Mouse (Mus musculus): ENCODE results near the gene Fancg.
A peak's percentile ranks its signal among the peaks of the same experiment; 100 is the strongest.

Gene Fancg

DNA sequence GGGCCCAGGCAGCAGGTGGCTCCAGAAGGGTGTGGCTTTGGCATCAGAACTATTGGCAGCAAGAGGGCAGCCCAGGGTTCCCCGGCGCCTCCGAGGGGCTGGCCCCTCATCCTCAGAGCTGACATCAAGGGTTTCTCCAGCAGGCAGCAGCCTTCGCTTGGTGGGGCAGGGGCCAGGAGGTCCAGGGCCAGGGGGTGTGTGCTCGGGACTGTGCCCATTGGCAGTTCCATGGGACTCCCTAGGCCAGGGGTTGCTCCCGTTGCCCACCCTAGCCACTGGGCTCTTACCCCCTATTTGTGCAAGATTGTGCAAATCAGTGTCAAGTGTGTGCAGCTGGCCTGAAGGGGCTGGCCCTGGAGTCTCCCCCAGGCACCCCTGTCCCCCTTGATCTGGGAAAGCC lies 25.5 kb upstream of the Fancg start:
- no peak for DNase-seq (ENCODE audit: extremely low read depth, low read depth)

DNA sequence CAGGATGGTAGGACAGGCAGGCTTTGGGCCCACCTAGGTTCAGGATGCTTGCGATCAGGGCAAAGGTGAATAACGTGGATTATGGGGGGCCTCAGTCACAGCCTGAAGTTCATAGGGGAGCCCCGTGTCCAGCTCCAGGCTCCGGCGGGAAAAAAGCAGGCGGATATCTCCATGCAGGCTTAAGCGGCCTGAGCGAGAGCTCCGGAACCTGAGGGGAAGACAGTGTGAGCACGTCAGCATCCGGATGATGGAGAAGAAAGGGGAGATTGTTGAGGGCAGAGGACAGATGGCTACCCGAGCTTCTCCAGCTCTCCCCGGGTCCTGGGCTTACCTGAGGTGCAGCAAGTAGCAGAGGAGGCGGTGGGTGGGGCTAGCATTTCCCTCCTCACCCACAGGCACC lies 23.2 kb upstream of the Fancg start:
- DNase-seq (ENCODE audit: extremely low read depth, low read depth): no peak

DNA sequence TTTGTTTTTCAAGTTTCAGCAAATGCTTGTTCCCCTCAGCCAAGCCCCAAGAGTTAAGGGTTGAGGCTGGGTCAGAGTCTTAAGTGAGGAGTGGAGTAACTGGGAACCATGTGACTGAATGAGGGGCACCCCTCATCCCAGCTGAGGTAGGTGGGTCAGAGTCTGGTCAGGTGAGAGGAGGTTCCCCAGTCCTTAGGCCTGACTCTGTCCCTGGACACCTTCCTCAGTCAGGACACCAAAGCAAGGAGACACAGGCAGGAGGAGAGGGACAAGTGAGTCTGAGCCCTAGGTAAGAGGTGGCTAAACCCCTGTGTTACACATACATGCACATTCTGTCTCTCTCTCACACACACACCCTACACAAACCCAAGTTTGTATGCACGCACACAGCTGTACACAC lies 22.2 kb upstream of the Fancg start:
- no peak for DNase-seq (ENCODE audit: extremely low read depth, low read depth)

DNA sequence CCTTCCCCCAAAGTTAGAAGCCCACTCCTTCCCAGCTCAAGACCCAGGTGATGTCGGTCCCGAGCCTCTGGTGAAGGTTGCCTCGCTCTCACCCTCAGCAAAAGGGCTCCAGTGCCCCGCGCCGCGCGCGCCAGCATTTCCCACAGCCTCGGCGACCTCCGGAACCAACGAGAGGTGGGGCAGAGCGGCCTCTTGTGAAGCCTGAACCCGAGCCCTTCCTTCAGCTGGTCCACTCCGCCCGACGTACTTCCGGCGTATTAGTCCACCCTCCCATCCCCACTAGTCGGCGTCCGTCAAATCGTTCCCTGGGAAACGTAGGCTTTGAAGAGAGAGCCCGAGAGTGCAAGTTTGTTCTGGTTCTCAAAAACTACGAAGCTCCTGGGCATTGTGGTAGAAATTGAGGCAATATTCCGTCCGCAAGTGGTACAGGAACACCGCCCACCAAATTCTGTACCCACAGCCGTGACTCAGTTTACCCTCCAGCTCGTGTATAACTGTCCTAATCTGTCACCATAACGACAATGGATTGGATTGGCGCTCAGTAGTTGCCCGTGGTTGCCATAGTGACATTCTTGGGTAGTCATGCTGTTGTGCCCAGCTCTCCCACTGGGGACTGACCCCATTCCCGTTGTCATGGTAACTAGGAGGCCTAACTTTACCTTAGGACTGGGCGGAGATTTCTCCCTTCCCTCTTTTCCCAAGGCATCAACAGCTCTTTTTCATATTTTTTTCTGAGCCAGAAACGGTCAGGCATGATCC lies 21.1 kb upstream of the Fancg start, which contains the start of gene Stoml2:
Gene Stoml2, minus strand, starts transcription at position 474 of the 759 bp plus-strand sequence.
- DNase-seq (ENCODE audit: extremely low read depth, low read depth): peak; percentile 89

DNA sequence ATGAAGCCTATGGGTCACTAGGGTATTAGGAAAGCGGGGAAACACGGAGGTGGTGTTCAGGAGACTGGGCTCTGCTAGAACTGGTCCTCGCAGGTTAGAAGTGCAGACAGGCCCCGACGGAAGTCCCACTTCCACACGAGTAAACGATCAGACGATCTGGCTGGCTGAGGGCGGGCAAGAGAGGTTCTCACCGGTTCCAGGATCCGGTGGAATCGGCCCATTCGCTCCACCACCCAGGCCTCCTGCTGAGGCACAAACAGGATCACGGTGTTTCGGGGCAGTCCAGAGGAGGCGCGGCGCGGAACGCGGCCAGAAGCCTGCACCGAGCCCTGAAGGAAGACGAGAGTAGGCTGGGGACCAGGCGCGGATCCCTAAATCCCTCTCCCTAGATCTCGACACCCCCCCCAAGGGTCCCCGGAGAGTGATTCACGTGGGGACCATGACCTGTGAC lies 20.5 kb upstream of the Fancg start:
- no peak for DNase-seq (ENCODE audit: extremely low read depth, low read depth)

DNA sequence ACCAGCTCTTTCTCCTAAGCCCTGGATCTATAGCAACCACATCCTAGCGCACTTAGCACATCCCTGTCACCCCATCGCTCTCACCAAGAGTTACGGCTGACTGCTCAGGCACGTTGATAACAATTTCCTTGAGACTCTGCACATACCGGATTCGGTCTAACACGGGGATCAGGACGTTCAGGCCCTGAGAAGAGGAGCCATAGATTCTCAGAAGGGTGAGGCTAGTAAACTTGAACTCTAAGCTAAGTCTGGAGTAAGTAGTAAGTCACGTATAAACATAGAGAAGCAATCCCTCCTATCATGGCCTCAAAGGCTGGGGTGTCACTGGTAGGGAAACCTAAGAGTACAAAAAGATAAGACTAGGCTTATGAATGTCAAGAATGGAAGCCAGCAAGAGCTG lies 20.0 kb upstream of the Fancg start:
- no peak for DNase-seq (ENCODE audit: extremely low read depth, low read depth)

DNA sequence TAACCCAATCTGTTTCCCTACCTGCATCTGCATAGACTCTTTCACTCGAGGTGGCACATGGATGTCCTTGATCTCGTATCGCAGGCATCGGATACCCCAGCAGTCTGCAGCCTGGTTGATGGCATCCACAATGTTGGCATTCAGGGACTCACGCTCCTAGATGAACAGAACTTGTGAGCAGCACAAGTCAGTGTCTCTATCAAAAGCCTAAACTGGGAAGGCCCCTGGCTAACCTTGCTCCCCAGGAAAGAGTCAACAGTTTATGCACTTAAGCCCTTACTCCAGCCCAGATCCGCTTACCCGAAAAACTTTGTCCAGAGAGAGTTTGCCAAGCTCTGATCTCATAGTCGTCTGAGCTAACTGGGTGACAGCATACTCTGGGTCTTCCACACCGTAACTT lies 19.4 kb upstream of the Fancg start:
- DNase-seq (ENCODE audit: extremely low read depth, low read depth): no peak

DNA sequence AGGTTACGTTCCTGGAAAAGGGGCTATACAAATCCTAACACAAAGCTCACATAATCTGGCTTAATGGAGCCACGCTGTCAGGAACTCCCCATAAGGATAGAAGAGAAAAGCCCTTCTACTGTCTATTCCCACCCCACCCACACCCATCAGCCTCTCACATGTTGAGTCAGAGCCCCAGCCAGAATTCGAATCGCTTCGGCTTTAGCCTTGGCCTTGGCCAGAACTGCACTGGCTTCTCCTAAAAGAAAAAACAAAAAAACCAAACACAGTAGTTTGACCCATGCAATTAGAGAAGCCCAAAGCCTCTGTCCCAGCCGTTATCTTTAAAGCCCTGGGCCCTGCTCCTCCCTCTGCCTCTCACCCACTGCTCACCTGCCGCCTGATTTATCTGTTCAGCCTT lies 18.8 kb upstream of the Fancg start:
- no peak for DNase-seq (ENCODE audit: extremely low read depth, low read depth)

DNA sequence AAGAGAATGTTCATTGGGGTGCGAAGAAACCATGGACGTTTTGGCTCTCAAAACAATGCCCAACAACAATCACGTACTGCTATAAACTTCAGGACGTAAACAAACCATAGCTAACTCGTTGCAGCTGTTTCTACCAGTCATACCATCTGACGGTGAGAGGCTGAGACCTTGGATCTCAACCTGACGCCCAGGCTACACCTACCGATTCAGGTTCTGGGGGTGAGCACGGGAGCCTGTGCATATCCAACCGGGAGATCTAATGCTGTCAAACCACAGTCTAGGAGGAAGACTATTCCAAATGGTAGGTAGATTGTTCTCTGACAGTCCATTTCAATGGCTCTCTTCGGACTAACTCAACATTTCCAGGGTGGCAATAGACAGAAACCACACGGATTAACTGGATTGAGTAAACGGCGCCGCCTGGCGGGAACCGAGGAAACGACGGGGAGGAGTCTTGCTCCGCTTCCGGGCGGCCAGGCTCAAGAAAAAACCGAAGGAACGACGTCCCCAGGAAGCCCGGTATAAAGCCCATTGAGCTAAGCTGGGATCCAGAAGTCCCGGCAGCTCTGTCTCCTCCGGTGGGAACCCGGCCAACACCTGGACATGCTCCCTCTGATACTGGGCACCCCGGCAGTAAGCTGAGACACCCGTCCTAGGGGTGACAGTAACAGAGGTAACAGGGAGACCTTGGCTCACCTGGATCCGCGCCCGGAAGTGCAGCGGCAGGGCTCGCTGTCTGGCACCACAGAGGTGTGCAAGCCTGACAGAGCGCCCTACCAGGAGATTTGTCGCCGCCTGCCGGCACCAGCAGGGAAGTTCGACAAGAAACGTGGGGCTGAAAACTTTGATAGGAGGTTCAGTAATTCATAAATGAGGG lies 15.0 kb upstream of the Fancg start, which contains the start of gene Pigo:
Gene Pigo, minus strand, starts transcription at position 736 of the 877 bp plus-strand sequence.
- peak; percentile 78 for DNase-seq (ENCODE audit: extremely low read depth, low read depth)

DNA sequence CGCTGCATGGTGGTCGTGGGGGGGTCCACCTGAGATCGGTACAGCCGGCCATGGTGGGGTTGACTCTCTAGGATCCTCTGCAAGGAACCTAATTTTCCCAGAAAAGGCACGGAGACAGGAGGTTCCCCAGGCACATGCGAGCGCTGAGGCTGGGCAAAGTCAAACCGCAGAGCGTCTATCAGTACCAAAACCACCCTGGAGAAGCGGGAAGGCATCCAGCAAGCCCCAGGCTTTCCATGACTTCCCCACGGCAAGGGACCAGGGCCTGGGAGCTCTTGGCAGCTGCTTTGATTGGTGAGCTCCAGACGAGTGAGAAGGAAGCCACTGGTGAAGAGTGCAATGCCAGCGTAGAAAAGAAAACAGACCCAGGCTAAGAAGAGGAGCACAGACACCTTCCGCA lies 14.4 kb upstream of the Fancg start:
- DNase-seq (ENCODE audit: extremely low read depth, low read depth): no peak

DNA sequence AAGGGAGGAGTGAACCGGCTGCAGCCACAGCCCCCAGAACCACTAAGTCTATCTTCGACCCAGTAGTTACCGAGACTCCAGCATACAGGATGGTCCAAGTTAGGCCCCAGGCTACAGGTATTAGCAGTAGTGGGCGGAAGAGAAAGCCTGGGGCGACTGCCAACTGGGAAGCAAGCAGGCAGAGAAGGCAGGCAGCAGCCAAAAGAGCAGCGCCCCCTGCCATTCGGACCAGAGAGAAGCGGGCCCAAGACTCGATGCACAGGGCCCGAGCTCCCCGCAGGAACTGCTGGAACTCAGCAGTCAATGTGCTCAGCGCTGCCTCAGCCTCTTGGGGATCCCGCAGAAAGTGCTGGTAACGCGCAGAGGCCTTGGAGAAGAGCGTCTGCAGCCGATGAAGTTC lies 11.0 kb upstream of the Fancg start:
- DNase-seq (ENCODE audit: extremely low read depth, low read depth): no peak

DNA sequence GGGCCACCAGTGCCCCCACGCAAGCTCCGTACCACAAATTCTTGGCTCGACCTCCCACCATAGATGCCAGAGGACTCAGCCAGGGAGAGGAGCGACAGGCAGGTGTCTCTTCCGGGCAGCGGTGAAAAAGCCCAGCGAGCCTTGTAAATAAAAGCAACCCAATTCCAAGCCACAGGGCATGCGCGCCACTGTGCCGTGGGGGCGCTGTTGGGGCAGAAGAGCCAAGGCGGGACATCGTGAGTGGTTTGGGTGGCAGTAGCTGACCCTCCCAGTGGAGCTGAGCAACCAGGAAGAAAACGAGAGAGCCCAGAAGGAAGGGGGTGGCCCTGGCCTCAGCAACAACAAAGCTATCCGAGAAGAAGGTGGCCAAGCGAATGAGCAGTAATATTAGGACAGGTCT lies 10.6 kb upstream of the Fancg start:
- DNase-seq (ENCODE audit: extremely low read depth, low read depth): no peak

DNA sequence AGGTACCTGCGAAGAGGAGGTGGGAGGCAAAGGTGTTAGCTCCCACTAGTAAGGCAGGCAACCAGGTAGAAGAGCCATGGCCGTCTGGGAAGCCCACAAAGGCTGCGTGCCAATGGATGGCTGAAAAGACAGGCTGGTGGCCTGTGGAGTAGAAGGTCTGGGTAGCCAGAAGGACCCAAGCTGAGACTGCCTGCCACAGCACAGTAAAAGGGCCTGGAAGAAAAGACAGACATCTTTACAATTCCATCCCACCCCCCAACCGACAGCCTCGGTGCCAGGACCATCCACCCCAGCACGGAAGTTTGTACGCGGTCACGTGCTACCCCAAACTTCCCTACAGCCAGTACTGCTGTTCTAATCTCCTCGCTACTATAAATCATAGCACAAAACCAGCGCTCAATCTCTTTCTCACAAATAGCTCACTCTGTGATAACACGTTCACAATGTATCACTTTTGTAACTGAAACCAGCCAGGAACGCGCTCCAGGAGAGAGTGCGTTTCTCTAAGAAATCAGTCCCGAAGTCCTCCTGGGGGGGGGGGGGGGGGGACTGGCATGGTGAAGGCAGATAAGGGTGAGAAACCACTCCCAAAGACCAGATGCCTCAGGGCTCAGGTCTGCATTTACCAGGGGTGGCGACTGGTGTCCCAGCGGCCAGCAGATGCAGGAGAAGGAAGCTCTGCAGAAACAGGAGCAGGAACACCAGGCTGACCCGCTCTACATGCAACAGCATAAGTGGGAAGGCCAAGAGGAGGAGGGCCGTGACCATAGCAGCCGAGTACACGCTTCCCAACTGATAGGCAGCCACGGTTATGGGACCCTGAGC lies 9.5 kb upstream of the Fancg start:
- no peak for DNase-seq (ENCODE audit: extremely low read depth, low read depth)

DNA sequence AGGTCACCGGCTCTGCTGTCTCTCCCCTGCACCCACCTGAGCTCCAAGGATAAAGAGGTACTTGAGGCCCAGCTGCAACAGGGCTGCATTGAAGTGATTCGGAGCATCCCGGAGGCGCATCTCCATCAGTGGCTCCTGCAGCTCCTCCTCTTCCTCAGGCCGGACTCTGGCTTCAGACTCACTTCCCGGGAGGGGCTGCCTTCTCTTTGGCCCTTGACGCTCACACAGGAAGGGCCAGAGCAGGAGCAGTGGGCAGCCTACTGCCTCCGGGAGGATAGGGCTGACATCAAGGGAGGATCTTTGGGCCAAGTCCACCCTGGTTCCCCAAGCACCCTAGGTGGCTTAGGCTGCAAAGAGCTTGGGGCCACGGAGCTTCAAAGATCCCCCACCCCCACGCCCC lies 8.9 kb upstream of the Fancg start:
- DNase-seq (ENCODE audit: extremely low read depth, low read depth): no peak

DNA sequence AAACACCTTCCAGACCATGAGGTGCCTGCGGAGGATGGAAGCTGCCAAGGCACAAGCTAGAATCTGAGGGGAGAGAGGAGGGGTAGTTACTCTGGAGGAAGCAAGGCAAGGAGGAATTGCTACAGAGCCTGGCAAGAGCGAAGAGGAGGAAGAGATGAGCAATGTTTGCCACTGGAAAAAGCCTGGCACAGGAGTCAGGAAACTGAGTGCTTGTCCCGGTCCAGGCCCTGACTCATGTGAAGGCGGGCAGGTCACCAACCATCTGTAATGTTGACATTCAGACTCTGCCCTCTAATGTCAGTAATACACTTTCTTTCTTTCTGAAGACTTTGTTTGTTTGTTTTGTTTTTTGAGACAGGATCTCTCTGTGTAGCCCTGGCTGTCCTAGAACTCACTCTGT lies 7.8 kb upstream of the Fancg start:
- no peak for DNase-seq (ENCODE audit: extremely low read depth, low read depth)

DNA sequence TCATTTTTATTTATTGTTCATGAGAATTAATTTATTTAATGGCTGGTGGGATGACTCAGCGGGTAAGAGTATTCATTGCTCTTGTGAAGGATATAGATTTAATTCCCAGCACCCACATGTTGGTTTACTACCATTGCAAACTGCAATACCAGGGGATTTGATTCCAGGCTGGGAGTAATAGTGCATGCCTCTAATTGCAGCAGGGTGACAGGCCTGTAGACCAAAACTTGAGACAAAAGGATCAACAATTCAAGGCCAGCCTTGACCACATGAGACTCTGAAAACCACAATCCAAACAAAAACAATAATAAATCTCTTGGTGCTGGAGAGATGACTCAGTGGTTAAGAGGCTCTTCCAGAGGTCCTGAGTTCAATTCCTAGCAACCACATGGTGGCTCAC lies 1.8 kb upstream of the Fancg start:
- DNase-seq (ENCODE audit: extremely low read depth, low read depth): no peak

DNA sequence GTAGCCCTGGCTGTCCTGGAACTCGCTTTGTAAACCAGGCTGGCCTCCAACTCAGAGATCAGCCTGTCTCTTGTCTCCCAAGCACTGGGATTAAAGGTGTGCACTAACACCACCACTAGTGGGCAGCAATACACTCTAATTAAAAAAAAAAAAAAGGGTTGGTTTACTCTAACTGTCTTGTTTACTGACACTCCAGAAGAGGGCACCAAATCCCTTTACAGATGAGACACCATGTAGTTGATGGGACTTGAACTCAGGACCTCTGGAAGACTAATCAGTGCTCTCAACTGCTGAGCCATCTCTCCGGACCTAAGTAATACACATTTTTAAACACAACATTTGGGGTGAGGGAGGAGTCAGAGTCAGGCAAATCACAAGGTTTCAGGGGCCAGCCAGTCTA lies 4.5 kb downstream of the Fancg start:
- peak; percentile 63 for DNase-seq (ENCODE audit: extremely low read depth, low read depth)

DNA sequence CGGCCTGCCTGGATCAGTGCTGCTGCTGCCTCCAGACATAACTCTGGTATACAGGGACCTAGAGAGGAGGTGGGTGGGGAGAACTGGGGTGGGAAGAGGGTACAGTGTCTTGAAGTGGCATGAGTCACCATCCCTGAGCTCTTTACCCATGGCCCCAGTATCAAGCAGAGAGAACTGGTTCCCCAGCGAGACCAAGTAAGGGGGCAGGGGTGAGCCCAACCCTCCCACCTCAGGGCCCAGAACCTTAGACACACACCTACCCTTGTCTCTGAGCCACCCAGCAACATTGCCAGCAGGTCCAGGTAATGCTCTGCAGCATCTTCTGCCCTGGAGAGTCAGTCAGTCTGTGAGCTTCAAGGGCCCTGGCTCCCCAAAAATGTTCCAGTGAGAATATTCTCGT lies 5.4 kb downstream of the Fancg start:
- DNase-seq (ENCODE audit: extremely low read depth, low read depth): no peak

DNA sequence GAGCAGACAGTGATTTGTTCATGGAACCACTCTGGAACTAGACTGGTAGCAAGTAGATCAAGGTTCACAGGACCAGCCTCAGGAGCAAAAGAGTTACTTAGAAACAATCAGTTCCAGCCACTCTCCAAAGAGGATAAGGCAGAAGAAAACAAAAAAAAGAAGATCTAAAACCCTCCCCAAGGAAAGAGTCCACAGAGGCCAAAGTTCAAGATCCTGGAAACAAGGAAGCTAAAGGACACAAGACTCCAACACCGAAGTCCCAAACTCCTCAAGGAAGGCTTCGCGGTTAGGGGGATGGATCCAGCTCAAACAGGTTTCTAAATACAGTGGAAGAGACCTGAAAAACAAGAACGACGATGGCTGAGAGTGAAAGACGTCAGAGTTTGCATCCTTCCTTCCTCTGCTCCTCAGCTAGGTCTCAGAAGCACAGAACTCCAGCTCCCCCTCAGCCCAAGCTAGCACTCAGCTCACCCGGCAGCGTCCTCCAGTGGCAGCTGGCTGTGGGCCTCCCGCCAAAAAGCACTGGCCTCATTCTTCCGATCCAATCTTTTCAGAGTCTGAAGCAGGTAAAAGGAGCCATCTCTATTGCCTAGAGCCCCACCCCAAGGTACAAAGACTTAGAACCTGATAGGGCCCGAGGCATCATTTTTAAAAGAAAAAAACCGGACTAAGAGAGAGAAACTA lies 7.4 kb downstream of the Fancg start:
- no peak for DNase-seq (ENCODE audit: extremely low read depth, low read depth)

DNA sequence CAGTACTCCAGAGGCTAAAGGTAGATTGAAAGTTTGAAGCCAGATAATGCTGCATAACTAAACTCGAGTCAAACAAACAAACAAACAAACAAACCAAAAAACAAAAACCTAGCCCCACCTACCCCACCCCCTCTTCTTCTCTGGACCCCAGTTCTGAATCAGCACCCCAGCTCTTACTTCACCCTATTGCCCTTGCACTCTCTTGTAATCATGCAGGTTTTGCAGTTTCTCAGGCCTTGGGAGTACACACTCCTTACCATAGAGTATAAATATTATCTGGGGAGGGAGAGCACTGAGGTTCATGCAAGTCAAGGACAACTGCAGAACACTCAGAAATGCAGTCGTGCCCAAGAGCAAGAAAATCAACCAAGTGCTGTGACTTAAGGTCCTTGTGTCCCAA lies 9.0 kb downstream of the Fancg start:
- no peak for DNase-seq (ENCODE audit: extremely low read depth, low read depth)

All from MEL-GATA-1-ER (cell line).